Mouse (Mus musculus): ENCODE data around the gene Scaf8. TPM values are rescaled to one million over a fixed set of nuclear protein-coding genes. Genes with fewer than 3 reads are reported as not detected.
A peak's percentile ranks its signal among the peaks of the same experiment; 100 is the strongest.
"Not testable (repeated sequence)": the region's sequence is repeated elsewhere in the genome, so short reads cannot be mapped to it uniquely, and the experiment has no call there.

Gene Scaf8
- polyA plus RNA-seq, 1 experiment from 2014 or later: 4.2 TPM

- H3K4me3 ChIP-seq (ENCODE audit: low read depth, low read length): peak overlapping the region; percentile 88
- H3K36me3 ChIP-seq (replicated peaks; ENCODE audit: insufficient read depth, low read length): 0 out of 2 replicates have a peak, but pooled peaks cover 2% of the 10 kb centered on the region
- H3K4me2 ChIP-seq (ENCODE audit: low read depth, low read length): peak overlapping the region; percentile 87
- peak overlapping the region; percentile 99 for H3K27ac ChIP-seq (ENCODE audit: low read depth)
- H3K4me1 ChIP-seq (ENCODE audit: insufficient read depth): peaks cover 7% of the 10 kb centered on the region; the same call in 1 of the 2 replicates
- peak overlapping the region; percentile 86 for H3K9ac ChIP-seq (replicated peaks)
- H3K27me3 ChIP-seq (ENCODE audit: insufficient read depth, low read length): no peaks in the 10 kb centered on the region
- ATAC-seq: peak; percentile 62
- TF ChIP-seq CTCF (IDR thresholded peaks at IDR 0.05; ENCODE audit: low read depth): no peak
- no peak for TF ChIP-seq EP300 (IDR thresholded peaks at IDR 0.05; ENCODE audit: low read depth)
- H3K9me3 ChIP-seq (ENCODE audit: low read length): no peaks in the 10 kb centered on the region
- WGBS (ENCODE audit: insufficient replicate concordance): 0% methylated on average over 40 of the region's 47 CpGs
- peak; percentile 74 for DNase-seq
Measured at GRCm38 (mm10) chr17:3115380-3115974, 705 bp downstream of the Scaf8 start.

GRCm38 (mm10) chr17:3120949-3121348 lies 6.2 kb downstream of the Scaf8 start:
- H3K27ac ChIP-seq (ENCODE audit: low read depth): not testable (repeated sequence)
- H3K4me1 ChIP-seq (ENCODE audit: insufficient read depth): peaks cover 10% of the 10 kb centered on the region; the same call in 1 of the 2 replicates
- WGBS (ENCODE audit: insufficient replicate concordance): 83% methylated on average over 8 of the region's 8 CpGs

GRCm38 (mm10) chr17:3123581-3123980 lies 8.8 kb downstream of the Scaf8 start:
- not testable (repeated sequence) for ATAC-seq; H3K27me3 ChIP-seq (ENCODE audit: insufficient read depth, low read length); H3K9me3 ChIP-seq (ENCODE audit: low read length); DNase-seq; H3K4me3 ChIP-seq (ENCODE audit: low read depth, low read length); H3K9ac ChIP-seq (replicated peaks); H3K27ac ChIP-seq (ENCODE audit: low read depth); H3K36me3 ChIP-seq (replicated peaks; ENCODE audit: insufficient read depth, low read length); H3K4me2 ChIP-seq (ENCODE audit: low read depth, low read length); H3K4me1 ChIP-seq (ENCODE audit: insufficient read depth)
- 49% methylated on average over 1 of the region's 1 CpGs for WGBS (ENCODE audit: insufficient replicate concordance)

More at GRCm38 (mm10) chr17:3120949-3121348, 6.2 kb downstream of the Scaf8 start:
- not testable (repeated sequence) for H3K9me3 ChIP-seq (ENCODE audit: low read length); H3K9ac ChIP-seq (replicated peaks); H3K4me2 ChIP-seq (ENCODE audit: low read depth, low read length); ATAC-seq; H3K36me3 ChIP-seq (replicated peaks; ENCODE audit: insufficient read depth, low read length); H3K27me3 ChIP-seq (ENCODE audit: insufficient read depth, low read length); DNase-seq; H3K4me3 ChIP-seq (ENCODE audit: low read depth, low read length)

- H3K4me3 ChIP-seq (ENCODE audit: low read depth, low read length): no peak overlapping the region
- TF ChIP-seq CTCF (IDR thresholded peaks at IDR 0.05; ENCODE audit: low read depth): no peak
- no peak for TF ChIP-seq EP300 (IDR thresholded peaks at IDR 0.05; ENCODE audit: low read depth)
Measured at GRCm38 (mm10) chr17:3128716-3129115, 13.9 kb downstream of the Scaf8 start.

GRCm38 (mm10) chr17:3129791-3130190 lies 15.0 kb downstream of the Scaf8 start:
- Histone ChIP-seq H3K4me3 (ENCODE audit: low read depth, low read length) (no peak overlapping the region), H3K9ac (replicated peaks) (no peak overlapping the region), H3K36me3 (replicated peaks; ENCODE audit: insufficient read depth, low read length) (peaks cover 11% of the 10 kb centered on the region; the same call in 1 of the 2 replicates), H3K9me3 (ENCODE audit: low read length) (no peaks in the 10 kb centered on the region), H3K4me1 (ENCODE audit: insufficient read depth) (no peaks in the 10 kb centered on the region), H3K4me2 (ENCODE audit: low read depth, low read length) (no peak overlapping the region), H3K27ac (ENCODE audit: low read depth) (no peak overlapping the region), H3K27me3 (ENCODE audit: insufficient read depth, low read length) (no peaks in the 10 kb centered on the region)
- DNase-seq (no peak), ATAC-seq (no peak)
- no peak for TF ChIP-seq CTCF (IDR thresholded peaks at IDR 0.05; ENCODE audit: low read depth)
- no peak for TF ChIP-seq EP300 (IDR thresholded peaks at IDR 0.05; ENCODE audit: low read depth)
- WGBS (ENCODE audit: insufficient replicate concordance): 82% methylated on average over 3 of the region's 3 CpGs

More at GRCm38 (mm10) chr17:3128716-3129115, 13.9 kb downstream of the Scaf8 start:
- no peak overlapping the region for H3K4me2 ChIP-seq (ENCODE audit: low read depth, low read length)
- H3K27me3 ChIP-seq (ENCODE audit: insufficient read depth, low read length): no peaks in the 10 kb centered on the region
- no peak overlapping the region for H3K27ac ChIP-seq (ENCODE audit: low read depth)
- H3K4me1 ChIP-seq (ENCODE audit: insufficient read depth): no peaks in the 10 kb centered on the region
- WGBS (ENCODE audit: insufficient replicate concordance): 88% methylated on average over 1 of the region's 1 CpGs
- H3K9ac ChIP-seq (replicated peaks): no peak overlapping the region
- H3K9me3 ChIP-seq (ENCODE audit: low read length): no peaks in the 10 kb centered on the region
- peaks cover 8% of the 10 kb centered on the region; the same call in 1 of the 2 replicates for H3K36me3 ChIP-seq (replicated peaks; ENCODE audit: insufficient read depth, low read length)
- ATAC-seq (no peak), DNase-seq (no peak)

- no peak for DNase-seq
- TF ChIP-seq CTCF (IDR thresholded peaks at IDR 0.05; ENCODE audit: low read depth): no peak
- no peak for TF ChIP-seq EP300 (IDR thresholded peaks at IDR 0.05; ENCODE audit: low read depth)
- Histone ChIP-seq H3K9me3 (ENCODE audit: low read length) (no peaks in the 10 kb centered on the region), H3K4me1 (ENCODE audit: insufficient read depth) (peaks cover 21% of the 10 kb centered on the region), H3K4me3 (ENCODE audit: low read depth, low read length) (no peak overlapping the region), H3K27me3 (ENCODE audit: insufficient read depth, low read length) (no peaks in the 10 kb centered on the region), H3K4me2 (ENCODE audit: low read depth, low read length) (no peak overlapping the region), H3K27ac (ENCODE audit: low read depth) (no peak overlapping the region), H3K36me3 (replicated peaks; ENCODE audit: insufficient read depth, low read length) (peaks cover 11% of the 10 kb centered on the region; the same call in 1 of the 2 replicates), H3K9ac (replicated peaks) (no peak overlapping the region)
- ATAC-seq: no peak
Measured at GRCm38 (mm10) chr17:3135346-3135745, 20.6 kb downstream of the Scaf8 start.

Measured in liver, postnatal 0 days (tissue).